33 mouse cellular contexts compared by ENCODE assay signal in the genomic region with DNA sequence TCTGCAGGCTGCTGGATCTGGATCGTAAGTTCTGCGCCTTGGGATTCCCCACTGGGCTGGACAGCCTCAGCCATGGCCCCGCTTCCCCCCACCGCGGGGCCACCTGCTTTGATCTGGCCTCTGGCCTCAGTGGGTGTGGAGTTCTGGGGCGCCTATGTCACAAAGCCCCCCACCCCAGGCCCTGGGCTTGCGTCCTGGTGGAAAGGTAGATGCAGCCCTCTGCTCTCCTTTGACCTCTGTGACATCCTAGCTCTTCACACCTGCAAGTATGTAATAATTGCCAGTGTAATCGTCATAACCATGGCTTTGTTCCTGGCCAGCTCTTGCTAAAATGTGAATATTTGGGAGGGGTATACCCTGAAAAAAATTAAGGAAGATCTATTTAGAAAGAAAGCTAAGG. TPM values are rescaled to one million over a fixed set of nuclear protein-coding genes. Genes with fewer than 3 reads are reported as not detected.
"Had no signal": no experiment of that assay in that cellular context is flagged by ENCODE, and none has a peak within 500 bp of the region (broad histone marks: within the 10 kb centered on the region; RNA-seq: fewer than 3 reads in every experiment).

A gene (minus strand): TSS at position 101 of the 400 bp plus-strand sequence.

- H3K36me3 ChIP-seq: embryonic facial prominence, embryonic 10.5 days; embryonic facial prominence, embryonic 12.5 days; embryonic facial prominence, embryonic 13.5 days; embryonic facial prominence, embryonic 15.5 days; forebrain, embryonic 10.5 days; forebrain, embryonic 12.5 days; forebrain, embryonic 15.5 days had no signal

- H3K4me3 ChIP-seq: embryonic facial prominence, embryonic 10.5 days; embryonic facial prominence, embryonic 12.5 days; embryonic facial prominence, embryonic 13.5 days; embryonic facial prominence, embryonic 15.5 days; erythroblast, embryonic 14.5 days; forebrain, embryonic 10.5 days; forebrain, embryonic 12.5 days; forebrain, embryonic 13.5 days; forebrain, embryonic 15.5 days; heart, adult 2 months had no signal

- H3K9ac ChIP-seq: embryonic facial prominence, embryonic 12.5 days; embryonic facial prominence, embryonic 13.5 days; embryonic facial prominence, embryonic 15.5 days; forebrain, embryonic 12.5 days; forebrain, embryonic 13.5 days; forebrain, embryonic 15.5 days; forebrain, postnatal 0 days had no signal

- H3K4me2 ChIP-seq: embryonic facial prominence, embryonic 12.5 days; embryonic facial prominence, embryonic 13.5 days; embryonic facial prominence, embryonic 15.5 days; forebrain, embryonic 12.5 days; forebrain, embryonic 13.5 days; forebrain, embryonic 15.5 days had no signal

- ATAC-seq: forebrain, embryonic 13.5 days; forebrain, embryonic 14.5 days; forebrain, embryonic 15.5 days; forebrain, embryonic 16.5 days; forebrain, postnatal 0 days had no signal

- H3K27me3 ChIP-seq: embryonic facial prominence, embryonic 12.5 days; embryonic facial prominence, embryonic 13.5 days; embryonic facial prominence, embryonic 15.5 days; forebrain, embryonic 12.5 days; forebrain, embryonic 13.5 days; forebrain, embryonic 15.5 days had no signal

- H3K27ac ChIP-seq: embryonic facial prominence, embryonic 10.5 days; embryonic facial prominence, embryonic 12.5 days; embryonic facial prominence, embryonic 13.5 days; embryonic facial prominence, embryonic 15.5 days; forebrain, embryonic 10.5 days; forebrain, embryonic 12.5 days; forebrain, embryonic 13.5 days; forebrain, embryonic 15.5 days; heart, adult 2 months had no signal

- H3K4me1 ChIP-seq: embryonic facial prominence, embryonic 10.5 days; embryonic facial prominence, embryonic 12.5 days; embryonic facial prominence, embryonic 13.5 days; embryonic facial prominence, embryonic 15.5 days; forebrain, embryonic 10.5 days; forebrain, embryonic 12.5 days; forebrain, embryonic 13.5 days; forebrain, embryonic 15.5 days had no signal

- H3K9me3 ChIP-seq: embryonic facial prominence, embryonic 10.5 days; embryonic facial prominence, embryonic 12.5 days; embryonic facial prominence, embryonic 13.5 days; embryonic facial prominence, embryonic 15.5 days; forebrain, embryonic 10.5 days; forebrain, embryonic 12.5 days; forebrain, embryonic 13.5 days; forebrain, embryonic 15.5 days had no signal

- DNase-seq: cerebellum, adult 8-10 months; cerebellum, adult 9-10 months; cerebellum, postnatal 36 days; embryo, embryonic 11 days; forebrain, postnatal 0 days; gastrocnemius, postnatal 14 days; gastrocnemius, postnatal 25 days; gastrocnemius, postnatal 36 days; heart, adult 11 months; heart, adult 18-20 months; heart, adult 2 months had no signal

RNA-seq across cellular contexts. Expression of the gene that starts here (rescaled TPM):
- total RNA-seq: common myeloid progenitor, adult 5-6 weeks; forebrain, postnatal 0 days; gastrocnemius, adult 18-20 months; gastrocnemius, adult 8-10 months; gastrocnemius, postnatal 14 days; gastrocnemius, postnatal 25 days; gastrocnemius, postnatal 36 days; gastrocnemius, postnatal 4 days; granulocyte monocyte progenitor cell, adult 5-6 weeks; heart, adult 18-20 months; heart, adult 2 months; heart, adult 8-10 months had no signal
- polyA plus RNA-seq: cortical plate, adult 2 months; embryonic facial prominence, embryonic 10.5 days; embryonic facial prominence, embryonic 11.5 days; embryonic facial prominence, embryonic 12.5 days; embryonic facial prominence, embryonic 13.5 days; embryonic facial prominence, embryonic 14.5 days; embryonic facial prominence, embryonic 15.5 days; erythroblast, embryonic 14.5 days; forebrain, embryonic 10.5 days; forebrain, embryonic 11.5 days; forebrain, embryonic 12.5 days; forebrain, embryonic 13.5 days; forebrain, embryonic 14.5 days; forebrain, embryonic 15.5 days; forebrain, embryonic 16.5 days; forebrain, postnatal 0 days; frontal cortex, adult 2 months had no signal
